Mouse (Mus musculus) cerebellum, postnatal 36 days (tissue): ENCODE data around the gene Galnt7.

Source experiments
- DNase-seq, 2 experiments: peaks; one replicate each; pipeline ENCODE4 v3.0.0; 2021 to 2022; ENCODE audit warnings: mixed read lengths in 2 of 2

Gene Galnt7

GRCm38 (mm10) chr8:57489896-57490295 lies 162.9 kb downstream of the Galnt7 start:
- DNase-seq = no peak

GRCm38 (mm10) chr8:57489366-57489765 lies 163.5 kb downstream of the Galnt7 start:
- DNase-seq = no peak

GRCm38 (mm10) chr8:57488312-57488765 lies 164.5 kb downstream of the Galnt7 start:
- DNase-seq = peak; percentile 64 to 66

- DNase-seq = peak; percentile 97 to 98
Observed at GRCm38 (mm10) chr8:57487441-57488155, 165.2 kb downstream of the Galnt7 start, which contains the start of gene Sap30. Sap30 (minus strand) TSS chr8:57487860.

GRCm38 (mm10) chr8:57486491-57487440 lies 166.1 kb downstream of the Galnt7 start:
- peak; percentile 45 to 54 for DNase-seq

GRCm38 (mm10) chr8:57480606-57481005 lies 172.2 kb downstream of the Galnt7 start:
- no peak for DNase-seq

GRCm38 (mm10) chr8:57479700-57480099 lies 173.1 kb downstream of the Galnt7 start:
- no peak for DNase-seq

GRCm38 (mm10) chr8:57478406-57478805 lies 174.4 kb downstream of the Galnt7 start:
- DNase-seq = no peak
